Mouse (Mus musculus) cortical plate, adult 2 months (tissue): Measurements from ENCODE around the gene H2-M3.

Experiments used
- CTCF ChIP-seq: fragments of 200-500 bp; IDR thresholded peaks from 2 replicates; pipeline ENCODE4 v1.5.1; 2011; ENCODE audit warnings: mild to moderate bottlenecking, control low read depth, low read length; ENCODE audit not compliant: insufficient read depth; ENCODE audit errors: extremely low read depth
- POLR2A ChIP-seq: fragments of 200-500 bp; IDR thresholded peaks from 2 replicates; pipeline ENCODE4 v1.6.1; 2011; ENCODE audit warnings: mild to moderate bottlenecking, low read length, control low read depth; ENCODE audit not compliant: insufficient read depth; ENCODE audit errors: extremely low read depth

DNA sequence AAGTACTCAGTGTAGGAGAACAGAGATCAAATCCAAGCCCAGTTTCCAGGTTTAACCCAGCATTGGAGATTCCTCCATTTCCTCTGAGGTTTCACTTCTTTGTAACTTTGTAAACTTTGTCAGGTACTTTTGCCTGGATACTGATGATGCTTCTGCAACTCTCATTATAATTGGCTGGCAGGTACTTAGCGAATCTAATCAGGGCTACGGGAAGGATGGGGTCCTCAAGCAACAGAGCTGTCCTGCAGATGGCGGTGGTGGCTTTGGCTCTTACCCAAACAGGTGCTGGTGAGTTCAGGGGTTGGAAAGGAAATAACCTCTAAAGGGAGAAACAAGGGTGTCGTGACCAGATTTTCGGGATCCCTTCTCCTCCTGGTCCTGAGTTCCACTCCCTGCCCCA, 23.3 kb upstream of the H2-M3 start:
- TF ChIP-seq CTCF (no peak), POLR2A (no peak)
